ENCODE assay signal across 18 mouse cellular contexts in genomic region chr19:3589968-3590367, GRCm38 (mm10).
"Had no signal": no experiment of that assay in that cellular context is flagged by ENCODE, and none has a peak within 500 bp of the region (broad histone marks: within the 10 kb centered on the region; RNA-seq: fewer than 3 reads in every experiment).

No protein-coding gene starts in this region.

- ATAC-seq: inflammation-experienced regulatory T-cells, adult 6 months; intestine, postnatal 0 days; midbrain, embryonic 15.5 days had no signal

- DNase-seq: kidney, adult 8-10 months; kidney, postnatal 36 days; layer of hippocampus, adult 9-11 months; layer of hippocampus, postnatal 36 days; lung, postnatal 14 days; retina, postnatal 1 day; right cerebral cortex, postnatal 14 days; thymus, adult 2 months; thymus, postnatal 36 days had no signal

- H3K27ac ChIP-seq: limb, embryonic 15.5 days; lung, embryonic 15.5 days; macrophage; midbrain, embryonic 15.5 days; neural tube, embryonic 13.5 days; stomach, embryonic 15.5 days had no signal

- H3K36me3 ChIP-seq: midbrain, embryonic 15.5 days had no signal

- H3K4me1 ChIP-seq: limb, embryonic 15.5 days; lung, embryonic 15.5 days; midbrain, embryonic 15.5 days; neural tube, embryonic 13.5 days; stomach, embryonic 15.5 days had no signal

- H3K9me3 ChIP-seq: limb, embryonic 15.5 days; lung, embryonic 15.5 days; midbrain, embryonic 15.5 days; neural tube, embryonic 13.5 days; stomach, embryonic 15.5 days had no signal

- H3K4me3 ChIP-seq: limb, embryonic 15.5 days; lung, embryonic 15.5 days; midbrain, embryonic 15.5 days; neural tube, embryonic 13.5 days; stomach, embryonic 15.5 days had no signal

- H3K4me2 ChIP-seq: limb, embryonic 15.5 days; lung, embryonic 15.5 days; midbrain, embryonic 11.5 days; midbrain, embryonic 15.5 days; neural tube, embryonic 13.5 days; stomach, embryonic 15.5 days had no signal

- H3K27me3 ChIP-seq: limb, embryonic 15.5 days; lung, embryonic 15.5 days; midbrain, embryonic 15.5 days; neural tube, embryonic 13.5 days; stomach, embryonic 15.5 days had no signal

- H3K9ac ChIP-seq: limb, embryonic 15.5 days; lung, embryonic 15.5 days; midbrain, embryonic 15.5 days; neural tube, embryonic 13.5 days; stomach, embryonic 15.5 days had no signal
